In genomic region chr3:96692506-96692905, GRCm38 (mm10) we compare ENCODE assay signal across 9 mouse cellular contexts. TPM values are rescaled to one million over a fixed set of nuclear protein-coding genes. Genes with fewer than 3 reads are reported as not detected.
DNase-seq lines count a peak whose midpoint lies in the region.
"Had no signal": no experiment of that assay in that cellular context is flagged by ENCODE, and none has a peak within 500 bp of the region (broad histone marks: within the 10 kb centered on the region; RNA-seq: fewer than 3 reads in every experiment).

No protein-coding gene starts in this region.

- DNase-seq in adrenal gland, postnatal 14 days, result peak; percentile 42
- no peak for DNase-seq in adrenal gland, adult 18-20 months (ENCODE audit: low spot score in 2 of 2)
- DNase-seq in layer of hippocampus, postnatal 10 days (ENCODE audit: low spot score in 2 of 2), result peak; percentile 46 to 61
- DNase-seq in layer of hippocampus, adult 18-20 months (ENCODE audit: low spot score in 2 of 2), result no peak
- peak; percentile 74 for DNase-seq in NIH3T3 (ENCODE audit: low read depth)
- peak; percentile 68 for DNase-seq in heart, postnatal 4 days
- DNase-seq in thymus, postnatal 25 days, result no peak
- DNase-seq in layer of hippocampus, postnatal 36 days, result no peak
- DNase-seq: right cerebral cortex, postnatal 14 days had no signal

RNA-seq across cellular contexts. Expression of gene Pias3, which starts 3.7 kb away (rescaled TPM):
- 21.3 and 31.9 TPM in 2 replicates for total RNA-seq in adrenal gland, postnatal 14 days (2021)
- 10 to 100 TPM; 19.7 to 20.1 TPM for total RNA-seq in adrenal gland, adult 18-20 months (2021)
- total RNA-seq in layer of hippocampus, postnatal 10 days (2021), result 10 to 100 TPM; 25.6 to 31.7 TPM
- 10 to 100 TPM; 28.9 to 31.5 TPM for total RNA-seq in layer of hippocampus, adult 18-20 months (2021)
- total RNA-seq in heart, postnatal 4 days (2021), result 10 to 100 TPM; 23.6 to 27.3 TPM
- total RNA-seq in layer of hippocampus, postnatal 36 days (2021), result 10 to 100 TPM; 26.1 to 27.5 TPM

RNA-seq across cellular contexts. Expression of gene Nudt17, which starts 15.9 kb away (rescaled TPM):
- 3.6 and 4.1 TPM in 2 replicates for total RNA-seq in adrenal gland, postnatal 14 days (2021)
- total RNA-seq in adrenal gland, adult 18-20 months (2021), result 1 to 10 TPM; 1.5 TPM
- total RNA-seq in layer of hippocampus, postnatal 10 days (2021), result 10 to 100 TPM in 1 of 2 experiments, 1 to 10 TPM in 1; 9.8 to 11.0 TPM
- total RNA-seq in layer of hippocampus, adult 18-20 months (2021), result 10 to 100 TPM; 11.4 to 17.9 TPM
- 1 to 10 TPM; 3.5 to 3.6 TPM for total RNA-seq in heart, postnatal 4 days (2021)
- 10 to 100 TPM; 10.8 to 15.2 TPM for total RNA-seq in layer of hippocampus, postnatal 36 days (2021)

RNA-seq across cellular contexts. Expression of gene Ankrd35, which starts 22.6 kb away (rescaled TPM):
- 1.7 and 2.9 TPM in 2 replicates for total RNA-seq in adrenal gland, postnatal 14 days (2021)
- total RNA-seq in adrenal gland, adult 18-20 months (2021), result 1 to 10 TPM; 1.3 to 6.6 TPM
- total RNA-seq in layer of hippocampus, postnatal 10 days (2021), result 1 to 10 TPM; 6.9 to 7.4 TPM
- 1 to 10 TPM; 5.5 to 6.9 TPM for total RNA-seq in layer of hippocampus, adult 18-20 months (2021)
- under 1 TPM; 0.14 to 0.19 TPM for total RNA-seq in heart, postnatal 4 days (2021)
- total RNA-seq in layer of hippocampus, postnatal 36 days (2021), result 1 to 10 TPM; 4.3 to 5.1 TPM

RNA-seq across cellular contexts. Expression of gene Polr3c, which starts 34.9 kb away (rescaled TPM):
- total RNA-seq in adrenal gland, postnatal 14 days (2021), result 26.4 and 33.4 TPM in 2 replicates
- total RNA-seq in adrenal gland, adult 18-20 months (2021), result 10 to 100 TPM; 25.2 to 25.5 TPM
- total RNA-seq in layer of hippocampus, postnatal 10 days (2021), result 10 to 100 TPM; 26.4 to 28.1 TPM
- total RNA-seq in layer of hippocampus, adult 18-20 months (2021), result 10 to 100 TPM; 20.7 to 22.5 TPM
- 10 to 100 TPM; 26.1 to 27.3 TPM for total RNA-seq in heart, postnatal 4 days (2021)
- total RNA-seq in layer of hippocampus, postnatal 36 days (2021), result 10 to 100 TPM; 22.0 to 24.1 TPM

RNA-seq across cellular contexts. Expression of gene Rnf115, which starts 35.0 kb away (rescaled TPM):
- 33.5 and 34.2 TPM in 2 replicates for total RNA-seq in adrenal gland, postnatal 14 days (2021)
- total RNA-seq in adrenal gland, adult 18-20 months (2021), result 10 to 100 TPM; 37.5 to 39.0 TPM
- total RNA-seq in layer of hippocampus, postnatal 10 days (2021), result 10 to 100 TPM; 46.3 to 56.3 TPM
- 10 to 100 TPM; 61.6 to 62.0 TPM for total RNA-seq in layer of hippocampus, adult 18-20 months (2021)
- 10 to 100 TPM; 25.3 to 25.6 TPM for total RNA-seq in heart, postnatal 4 days (2021)
- total RNA-seq in layer of hippocampus, postnatal 36 days (2021), result 10 to 100 TPM; 54.1 to 60.0 TPM

Comparison
In these comparisons a context has a peak if more than half of its experiments do, and no peak if none do; other contexts are left out.
1. DNase-seq: peak in adrenal gland, postnatal 14 days (single experiment), layer of hippocampus, postnatal 10 days (2 of 2), NIH3T3 (single experiment) and heart, postnatal 4 days (single experiment); none in adrenal gland, adult 18-20 months (0 of 2), layer of hippocampus, adult 18-20 months (0 of 2), thymus, postnatal 25 days (single experiment) and layer of hippocampus, postnatal 36 days (0 of 2).